ENCODE assay signal across 15 mouse cellular contexts in the genomic region with DNA sequence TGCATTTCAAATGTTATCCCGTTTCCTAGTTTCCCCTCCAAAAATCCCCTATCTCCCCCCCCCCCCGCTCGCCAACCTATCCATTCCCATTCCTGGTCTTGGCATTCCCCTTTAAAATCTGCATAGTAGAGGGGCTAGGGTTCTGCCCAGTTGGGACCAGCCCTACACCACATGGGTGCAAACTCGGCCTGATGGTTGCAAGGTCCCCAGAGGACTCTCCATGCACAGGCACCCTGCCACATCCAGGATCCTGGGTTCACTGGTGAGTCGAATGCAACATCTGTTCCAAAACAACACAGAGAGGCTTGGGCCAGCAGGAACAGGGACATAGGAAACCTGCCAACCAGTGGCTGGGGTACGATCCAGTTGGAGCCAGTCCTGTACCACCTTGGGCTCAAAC.
"Had no signal": no experiment of that assay in that cellular context is flagged by ENCODE, and none has a peak within 500 bp of the region (broad histone marks: within the 10 kb centered on the region; RNA-seq: fewer than 3 reads in every experiment).

No protein-coding gene starts in this region.

- H3K9ac ChIP-seq: neural tube, embryonic 15.5 days; stomach, embryonic 15.5 days had no signal

- H3K27ac ChIP-seq: neural tube, embryonic 15.5 days; stomach, embryonic 15.5 days; stomach, postnatal 0 days had no signal

- H3K4me3 ChIP-seq: neural tube, embryonic 15.5 days; stomach, embryonic 15.5 days had no signal

- H3K27me3 ChIP-seq: neural tube, embryonic 15.5 days; stomach, embryonic 15.5 days had no signal

- H3K36me3 ChIP-seq: neural tube, embryonic 15.5 days; stomach, embryonic 15.5 days had no signal

- DNase-seq: retina, postnatal 1 day; right cerebral cortex, adult 18-20 months; right cerebral cortex, postnatal 14 days; right cerebral cortex, postnatal 25 days; right cerebral cortex, postnatal 4 days; spleen, adult 18-20 months; thymus, adult 18-20 months; thymus, adult 2 months; thymus, postnatal 14 days; thymus, postnatal 25 days; thymus, postnatal 36 days; thymus, postnatal 4 days had no signal

- H3K4me1 ChIP-seq: neural tube, embryonic 15.5 days; stomach, embryonic 15.5 days had no signal

- H3K9me3 ChIP-seq: neural tube, embryonic 15.5 days; stomach, embryonic 15.5 days had no signal

- H3K4me2 ChIP-seq: neural tube, embryonic 15.5 days; stomach, embryonic 15.5 days had no signal
